Mouse (Mus musculus) embryonic facial prominence, embryonic 14.5 days (tissue): ENCODE measurements around the gene Pank4. TPM values are rescaled to one million over a fixed set of nuclear protein-coding genes. Genes with fewer than 3 reads are reported as not detected.

Source experiments
- ATAC-seq: fragments of 200-750 bp; cut with Nextera tagmentation; 2 replicates; pipeline ENCODE4 v1.8.0; 2017; ENCODE audit warnings: low read depth, moderate number of reproducible peaks, moderate TSS enrichment
- DNase-seq: peaks from one replicate; pipeline ENCODE4 v3.0.0-alpha.2; 2015; ENCODE audit warnings: low spot score
- H3K27ac ChIP-seq: fragments of 300-500 bp; sonication (generic); replicated peaks from 2 replicates; pipeline ENCODE4 v1.5.1; 2014; ENCODE audit warnings: low read depth, mild to moderate bottlenecking, low read length, moderate library complexity
- H3K27me3 ChIP-seq: fragments of 300-500 bp; sonication (generic); replicated peaks from 2 replicates; pipeline ENCODE4 v1.6.1; 2014; ENCODE audit warnings: low read length; ENCODE audit not compliant: control insufficient read depth, insufficient read depth
- H3K36me3 ChIP-seq: fragments of 300-500 bp; sonication (generic); 2 replicates; pipeline ENCODE4 v1.6.1; 2014; ENCODE audit warnings: low read length, mixed read lengths; ENCODE audit not compliant: control insufficient read depth, insufficient read depth
- H3K4me1 ChIP-seq: fragments of 300-500 bp; sonication (generic); 2 replicates; pipeline ENCODE4 v1.6.1; 2014; ENCODE audit warnings: antibody characterized with exemption, low read length; ENCODE audit not compliant: control insufficient read depth, insufficient read depth
- H3K4me2 ChIP-seq: fragments of 300-500 bp; sonication (generic); 2 replicates; pipeline ENCODE4 v1.6.1; 2014; ENCODE audit warnings: low read depth, mild to moderate bottlenecking, low read length, moderate library complexity, mixed read lengths
- H3K4me3 ChIP-seq: fragments of 300-500 bp; sonication (generic); 2 replicates; pipeline ENCODE4 v1.5.1; 2014; ENCODE audit warnings: low read depth, mild to moderate bottlenecking, low read length
- H3K9ac ChIP-seq: fragments of 300-500 bp; sonication (generic); 2 replicates; pipeline ENCODE4 v1.6.1; 2014; ENCODE audit warnings: low read depth, mild to moderate bottlenecking, low read length, moderate library complexity, mixed read lengths
- H3K9me3 ChIP-seq: fragments of 300-500 bp; sonication (generic); 2 replicates; pipeline ENCODE4 v1.6.1; 2016; ENCODE audit warnings: low read length; ENCODE audit not compliant: control insufficient read depth
- WGBS: fragments of 180-500 bp; shearing (Covaris S2); extraction: QIAGEN DNeasy Blood & Tissue Kit; methylation state at CpG from one replicate; pipeline ENCODE4 v1.1.7; 2014; 5-methylcytosine and 5-hydroxymethylcytosine counted together
- polyA plus RNA-seq: library from polyadenylated mRNA; unstranded; fragments of >200 nt; fragmentation: Nextera tagmentation; extraction: Ambion mirVana; gene quantifications from 2 replicates; pipeline ENCODE4 v1.2.1, GENCODE M21; 2014

Pank4 gene
- polyA plus RNA-seq: 34.5 and 38.8 TPM in 2 replicates

GRCm38 (mm10) chr4:154963901-154964580, at the start of gene Pank4:
Gene Pank4, plus strand, starts transcription at chr4:154964123.
- DNase-seq (peak; percentile 96), ATAC-seq (peak; percentile 94)
- H3K4me3 ChIP-seq: peak within 1 kb of the TSS; percentile 85
- peak within 1 kb of the TSS; percentile 83 for H3K4me2 ChIP-seq
- H3K9ac ChIP-seq: peak within 1 kb of the TSS; percentile 84
- H3K9me3 ChIP-seq: no peaks in the 10 kb centered on the region
- H3K27me3 ChIP-seq: peaks cover 42% of the 10 kb centered on the region
- 1% methylated on average over 39 of the region's 66 CpGs for WGBS
- peaks cover 39% of the 10 kb centered on the region for H3K4me1 ChIP-seq
- H3K27ac ChIP-seq: peak within 1 kb of the TSS; percentile 87
- peaks cover 8% of the 10 kb centered on the region for H3K36me3 ChIP-seq

GRCm38 (mm10) chr4:154914252-154914651, 49.7 kb upstream of the Pank4 start:
- Histone ChIP-seq H3K9ac (no peak overlapping the region), H3K4me3 (no peak overlapping the region), H3K9me3 (no peaks in the 10 kb centered on the region), H3K4me2 (no peak overlapping the region), H3K4me1 (peaks cover 3% of the 10 kb centered on the region; the same call in 1 of the 2 replicates), H3K36me3 (no peaks in the 10 kb centered on the region), H3K27me3 (no peaks in the 10 kb centered on the region), H3K27ac (no peak overlapping the region)
- WGBS: 89% methylated on average over 4 of the region's 4 CpGs
- ATAC-seq (no peak), DNase-seq (no peak)

GRCm38 (mm10) chr4:154914707-154915106, 49.2 kb upstream of the Pank4 start:
- no peak overlapping the region for H3K27ac ChIP-seq
- no peak overlapping the region for H3K4me3 ChIP-seq
- ATAC-seq (no peak), DNase-seq (no peak)
- no peaks in the 10 kb centered on the region for H3K27me3 ChIP-seq
- no peak overlapping the region for H3K9ac ChIP-seq
- peaks cover 3% of the 10 kb centered on the region; the same call in 1 of the 2 replicates for H3K4me1 ChIP-seq
- H3K36me3 ChIP-seq: no peaks in the 10 kb centered on the region
- H3K9me3 ChIP-seq: no peaks in the 10 kb centered on the region
- no peak overlapping the region for H3K4me2 ChIP-seq
- 72% methylated on average over 3 of the region's 3 CpGs for WGBS

GRCm38 (mm10) chr4:154915286-154915685, 48.6 kb upstream of the Pank4 start:
- 80% methylated on average over 10 of the region's 10 CpGs for WGBS
- peaks cover 3% of the 10 kb centered on the region; the same call in 1 of the 2 replicates for H3K4me1 ChIP-seq
- H3K9ac ChIP-seq: no peak overlapping the region
- no peak overlapping the region for H3K4me2 ChIP-seq
- H3K27me3 ChIP-seq: no peaks in the 10 kb centered on the region
- H3K9me3 ChIP-seq: no peaks in the 10 kb centered on the region
- H3K36me3 ChIP-seq: no peaks in the 10 kb centered on the region
- DNase-seq: no peak
- ATAC-seq: no peak
- no peak overlapping the region for H3K4me3 ChIP-seq
- no peak overlapping the region for H3K27ac ChIP-seq

GRCm38 (mm10) chr4:154916662-154917061, 47.3 kb upstream of the Pank4 start:
- ATAC-seq (no peak), DNase-seq (no peak)
- Histone ChIP-seq H3K27me3 (no peaks in the 10 kb centered on the region), H3K27ac (no peak overlapping the region), H3K9ac (no peak overlapping the region), H3K36me3 (no peaks in the 10 kb centered on the region), H3K4me3 (no peak overlapping the region), H3K4me2 (no peak overlapping the region), H3K4me1 (no peaks in the 10 kb centered on the region), H3K9me3 (no peaks in the 10 kb centered on the region)
- 83% methylated on average over 4 of the region's 4 CpGs for WGBS

- H3K4me3 ChIP-seq: no peak overlapping the region
- peaks cover 2% of the 10 kb centered on the region for H3K4me1 ChIP-seq
- no peak for DNase-seq
- no peaks in the 10 kb centered on the region for H3K27me3 ChIP-seq
- H3K9ac ChIP-seq: no peak overlapping the region
- 66% methylated on average over 4 of the region's 4 CpGs for WGBS
- H3K36me3 ChIP-seq: no peaks in the 10 kb centered on the region
- no peak overlapping the region for H3K27ac ChIP-seq
- ATAC-seq: no peak
- no peak overlapping the region for H3K4me2 ChIP-seq
- H3K9me3 ChIP-seq: no peaks in the 10 kb centered on the region
These were observed 41.6 kb upstream of the Pank4 start for GRCm38 (mm10) chr4:154922291-154922690.

GRCm38 (mm10) chr4:154922931-154923330, 41.0 kb upstream of the Pank4 start:
- no peak for ATAC-seq
- no peak for DNase-seq
- Histone ChIP-seq H3K27ac (no peak overlapping the region), H3K4me2 (no peak overlapping the region), H3K36me3 (no peaks in the 10 kb centered on the region), H3K4me1 (peaks cover 8% of the 10 kb centered on the region), H3K27me3 (no peaks in the 10 kb centered on the region), H3K9ac (no peak overlapping the region), H3K4me3 (no peak overlapping the region), H3K9me3 (no peaks in the 10 kb centered on the region)
- WGBS: 82% methylated on average over 5 of the region's 5 CpGs

GRCm38 (mm10) chr4:154925413-154925812, 38.5 kb upstream of the Pank4 start:
- Histone ChIP-seq H3K9ac (no peak overlapping the region), H3K36me3 (no peaks in the 10 kb centered on the region), H3K27ac (no peak overlapping the region), H3K27me3 (no peaks in the 10 kb centered on the region), H3K9me3 (no peaks in the 10 kb centered on the region), H3K4me2 (no peak overlapping the region), H3K4me1 (peaks cover 18% of the 10 kb centered on the region), H3K4me3 (no peak overlapping the region)
- DNase-seq: no peak
- ATAC-seq: no peak
- WGBS: 49% methylated on average over 4 of the region's 4 CpGs
